Mouse (Mus musculus) embryonic fibroblast, embryonic 13.5 days (primary cell): ENCODE data around the gene Fstl4. TPM values are rescaled to one million over a fixed set of nuclear protein-coding genes. Genes with fewer than 3 reads are reported as not detected.

Experiments used
- H3K27ac ChIP-seq: 2 replicates; pipeline ENCODE4 v1.5.1; 2012; ENCODE audit warnings: low read length, control low read depth, inconsistent platforms; ENCODE audit not compliant: insufficient read depth
- H3K4me1 ChIP-seq: 2 replicates; pipeline ENCODE4 v1.6.1; 2011; ENCODE audit warnings: low read length; ENCODE audit not compliant: control insufficient read depth, insufficient read depth
- H3K4me3 ChIP-seq: 2 replicates; pipeline ENCODE4 v1.5.1; 2011; ENCODE audit warnings: mild to moderate bottlenecking, control low read depth, low read length; ENCODE audit not compliant: insufficient read depth
- CTCF ChIP-seq: IDR thresholded peaks from 2 replicates; pipeline ENCODE4 v1.5.1; 2011; ENCODE audit warnings: mild to moderate bottlenecking, control low read depth, low read length, moderate library complexity, borderline replicate concordance; ENCODE audit not compliant: insufficient read depth
- POLR2A ChIP-seq: IDR thresholded peaks from 2 replicates; pipeline ENCODE4 v1.6.1; 2011; ENCODE audit warnings: low read depth, mild to moderate bottlenecking, control low read depth, low read length, moderate library complexity
- polyA plus RNA-seq: library from polyadenylated mRNA; stranded (reverse); fragments of >200 nt; gene quantifications from 2 replicates; pipeline ENCODE4 v1.2.4, GENCODE M21; 2011; ENCODE audit warnings: low read depth; ENCODE audit not compliant: missing spikeins, insufficient read length

The Fstl4 gene
- polyA plus RNA-seq, 1 experiment = 0.74 TPM

DNA sequence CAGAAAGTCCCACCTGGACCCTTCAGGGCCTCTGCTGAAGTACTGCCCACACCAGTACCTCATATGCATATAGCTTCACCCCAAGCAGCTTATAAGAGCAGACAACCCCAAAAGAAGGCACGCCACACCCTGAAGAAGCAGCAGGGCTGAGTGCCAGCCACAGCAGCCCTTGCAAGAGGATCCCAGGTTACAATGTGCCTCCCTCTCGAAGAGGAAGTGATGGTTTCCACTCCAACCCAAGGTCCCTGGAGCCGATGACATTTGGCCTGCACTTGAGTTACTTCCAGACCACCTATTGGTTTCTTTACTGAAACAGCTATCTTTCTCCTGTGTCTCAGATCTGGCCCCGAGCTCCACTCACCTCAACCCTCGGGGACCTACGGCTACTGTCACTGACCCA is 373.8 kb downstream of the Fstl4 start:
- TF ChIP-seq POLR2A = no peak
- no peak for TF ChIP-seq CTCF
- Histone ChIP-seq H3K4me3 (no peak overlapping the region), H3K27ac (no peak overlapping the region), H3K4me1 (no peaks in the 10 kb centered on the region)

DNA sequence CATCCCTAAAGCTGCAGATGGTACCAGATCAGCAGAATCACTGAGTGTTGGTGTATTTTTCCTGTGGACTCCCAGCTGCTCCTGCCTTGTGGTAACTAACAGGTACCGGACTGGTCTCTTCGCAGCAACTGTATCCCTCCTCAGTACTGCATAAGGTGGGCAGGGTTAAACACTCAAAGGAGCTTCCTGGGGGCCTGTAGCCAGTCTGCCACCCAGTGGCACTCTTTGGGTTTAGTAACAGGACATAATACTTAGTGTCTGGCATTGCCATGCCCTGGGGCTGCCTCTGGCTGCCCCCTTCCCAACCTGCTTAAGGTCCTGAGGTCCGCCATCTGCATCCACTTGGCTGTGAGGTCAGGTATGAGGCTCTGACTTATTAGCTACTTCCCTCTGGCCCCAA is 375.2 kb downstream of the Fstl4 start:
- Histone ChIP-seq H3K27ac (no peak overlapping the region), H3K4me1 (no peaks in the 10 kb centered on the region), H3K4me3 (no peak overlapping the region)
- TF ChIP-seq CTCF = no peak
- no peak for TF ChIP-seq POLR2A

DNA sequence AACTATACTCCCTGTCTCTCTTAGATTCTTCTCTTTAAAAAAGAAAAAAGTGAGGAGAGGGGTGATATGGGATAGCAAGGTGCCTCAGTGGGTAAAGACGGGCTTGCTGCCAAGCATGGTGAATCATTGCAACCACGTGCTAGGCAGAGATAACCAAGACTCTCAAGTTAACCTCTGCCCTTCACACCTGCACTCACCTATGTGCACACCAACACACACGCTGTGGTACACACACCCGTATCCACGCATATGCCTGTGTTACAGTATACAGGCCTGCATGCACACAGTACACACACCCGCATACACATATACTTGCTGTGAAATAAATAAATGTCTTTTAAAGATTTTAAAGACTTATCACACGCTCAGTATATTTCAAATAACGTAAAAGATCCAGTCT is 375.8 kb downstream of the Fstl4 start:
- Histone ChIP-seq H3K27ac (no peak overlapping the region), H3K4me3 (no peak overlapping the region), H3K4me1 (no peaks in the 10 kb centered on the region)
- TF ChIP-seq POLR2A = no peak

DNA sequence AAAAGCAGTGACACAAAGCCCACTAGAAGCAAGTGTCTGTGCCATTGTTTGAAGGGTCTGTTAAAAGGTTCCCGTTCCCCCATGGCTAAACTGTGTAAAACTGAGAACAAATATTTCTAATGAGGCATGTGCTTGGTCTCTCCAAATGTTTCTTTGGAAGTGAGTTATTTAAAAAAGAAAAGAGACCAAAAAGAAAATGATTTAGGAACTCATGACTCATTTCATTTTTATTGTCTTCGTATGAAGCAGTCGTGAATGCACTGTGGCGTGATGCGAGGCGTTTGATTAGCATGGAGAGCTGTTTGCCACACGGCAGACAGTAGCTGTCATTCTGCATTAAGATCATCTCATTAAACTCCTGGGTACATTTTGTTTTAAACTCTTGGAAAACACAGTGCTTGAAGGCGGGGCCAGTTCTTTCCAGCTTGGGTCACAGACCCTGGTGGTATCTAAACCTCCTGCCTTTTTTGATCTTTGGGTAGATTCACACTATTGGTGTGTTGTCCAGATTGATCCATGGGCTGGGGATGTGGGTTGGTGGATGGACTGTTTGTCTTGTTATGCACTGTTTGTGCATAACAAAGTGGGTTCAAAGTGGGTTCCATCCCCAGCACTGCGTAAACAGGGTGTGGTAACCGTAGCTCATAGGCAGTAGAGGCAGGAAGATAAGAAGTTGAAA is 376.4 kb downstream of the Fstl4 start:
- H3K4me3 ChIP-seq = no peak overlapping the region
- no peak overlapping the region for H3K27ac ChIP-seq
- TF ChIP-seq CTCF (no peak), POLR2A (no peak)

DNA sequence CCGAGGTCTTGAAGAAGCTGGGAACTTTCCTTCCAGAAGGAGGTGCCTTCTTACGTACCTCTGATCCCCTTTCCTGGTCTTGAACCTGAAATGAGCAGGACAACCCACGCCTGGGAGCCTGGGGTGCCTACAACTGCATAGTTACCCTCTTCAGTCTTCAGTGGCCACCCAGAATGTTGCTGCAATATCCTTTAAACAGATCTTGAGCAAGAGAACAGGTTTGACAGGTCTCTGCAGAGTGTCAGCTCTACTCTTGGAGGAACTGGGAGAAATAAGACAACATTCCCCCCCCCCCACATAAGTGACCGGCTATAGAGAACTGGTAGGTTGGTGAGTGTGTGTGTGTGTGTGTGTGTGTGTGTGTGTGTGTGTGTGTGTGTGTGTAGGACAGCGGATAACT is 379.1 kb downstream of the Fstl4 start:
- no peak overlapping the region for H3K4me3 ChIP-seq
- no peak for TF ChIP-seq CTCF
- no peak for TF ChIP-seq POLR2A
- no peak overlapping the region for H3K27ac ChIP-seq
- H3K4me1 ChIP-seq = no peaks in the 10 kb centered on the region

More for the DNA sequence above, 376.4 kb downstream of the Fstl4 start:
- H3K4me1 ChIP-seq = no peaks in the 10 kb centered on the region

DNA sequence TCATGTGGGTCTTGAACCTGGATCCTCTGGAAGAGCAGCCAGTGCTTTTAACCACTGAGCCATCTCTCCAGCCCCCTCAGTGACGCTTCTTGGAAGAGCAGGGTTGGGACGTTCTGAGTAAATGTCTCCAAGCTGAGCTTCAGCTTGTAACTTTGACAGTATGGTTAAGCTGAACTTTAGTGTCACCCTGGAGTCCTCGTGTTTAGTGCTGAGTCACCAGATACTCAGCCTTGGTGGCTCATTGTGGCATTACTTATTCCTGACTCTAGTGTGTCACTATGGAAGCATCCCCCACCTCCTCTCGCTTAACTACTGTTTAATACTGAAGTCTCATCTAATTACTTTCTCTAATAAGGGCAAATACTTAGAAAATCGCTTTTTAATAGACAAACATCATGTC is 380.1 kb downstream of the Fstl4 start:
- H3K27ac ChIP-seq = no peak overlapping the region
- TF ChIP-seq POLR2A = no peak
- no peak for TF ChIP-seq CTCF
- no peaks in the 10 kb centered on the region for H3K4me1 ChIP-seq
- no peak overlapping the region for H3K4me3 ChIP-seq

DNA sequence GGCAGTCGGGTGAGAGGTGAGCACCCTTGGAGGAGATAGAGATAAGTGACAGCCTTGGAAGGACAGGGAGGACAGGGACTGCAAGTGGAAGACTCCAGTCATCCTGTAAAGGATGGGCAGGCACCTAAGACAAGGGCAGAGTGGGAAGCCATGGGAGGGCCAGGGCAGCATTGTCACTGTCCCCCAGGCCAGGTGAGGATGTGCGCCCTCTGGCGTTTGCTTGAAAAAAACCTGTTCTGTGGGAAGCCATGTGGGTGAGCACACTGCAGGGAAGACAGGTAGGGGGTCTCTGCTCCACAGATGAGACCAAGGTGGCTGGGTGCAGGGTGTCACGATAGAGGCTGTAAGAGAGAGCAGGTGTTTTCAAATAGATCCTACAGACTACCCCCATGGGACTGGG is 381.9 kb downstream of the Fstl4 start:
- no peak overlapping the region for H3K27ac ChIP-seq
- no peaks in the 10 kb centered on the region for H3K4me1 ChIP-seq
- TF ChIP-seq POLR2A (no peak), CTCF (peak; percentile 55)
- H3K4me3 ChIP-seq = no peak overlapping the region

DNA sequence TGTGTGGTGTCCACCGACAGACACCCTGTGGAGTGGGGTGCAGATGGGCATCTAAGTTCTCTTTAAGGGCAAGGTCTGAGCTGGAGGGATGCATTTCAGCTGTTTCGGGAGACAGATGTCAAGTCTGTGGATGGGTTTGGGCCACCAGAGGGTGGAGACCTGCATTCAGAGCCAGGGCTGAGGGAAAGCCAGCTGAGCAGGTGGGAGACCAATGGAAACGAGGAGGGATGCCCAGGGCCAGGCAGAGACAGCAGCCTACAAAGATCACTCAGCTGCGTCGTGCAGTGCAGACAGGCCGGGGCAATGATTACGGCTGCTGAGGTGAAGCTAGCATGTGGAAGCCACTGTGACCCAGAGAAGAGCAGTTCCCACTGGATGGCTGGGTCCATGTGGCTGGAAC is 392.0 kb downstream of the Fstl4 start:
- no peak for TF ChIP-seq POLR2A
- no peak for TF ChIP-seq CTCF
- no peak overlapping the region for H3K4me3 ChIP-seq
- H3K4me1 ChIP-seq = peaks cover 6% of the 10 kb centered on the region; the same call in 1 of the 2 replicates
- no peak overlapping the region for H3K27ac ChIP-seq

DNA sequence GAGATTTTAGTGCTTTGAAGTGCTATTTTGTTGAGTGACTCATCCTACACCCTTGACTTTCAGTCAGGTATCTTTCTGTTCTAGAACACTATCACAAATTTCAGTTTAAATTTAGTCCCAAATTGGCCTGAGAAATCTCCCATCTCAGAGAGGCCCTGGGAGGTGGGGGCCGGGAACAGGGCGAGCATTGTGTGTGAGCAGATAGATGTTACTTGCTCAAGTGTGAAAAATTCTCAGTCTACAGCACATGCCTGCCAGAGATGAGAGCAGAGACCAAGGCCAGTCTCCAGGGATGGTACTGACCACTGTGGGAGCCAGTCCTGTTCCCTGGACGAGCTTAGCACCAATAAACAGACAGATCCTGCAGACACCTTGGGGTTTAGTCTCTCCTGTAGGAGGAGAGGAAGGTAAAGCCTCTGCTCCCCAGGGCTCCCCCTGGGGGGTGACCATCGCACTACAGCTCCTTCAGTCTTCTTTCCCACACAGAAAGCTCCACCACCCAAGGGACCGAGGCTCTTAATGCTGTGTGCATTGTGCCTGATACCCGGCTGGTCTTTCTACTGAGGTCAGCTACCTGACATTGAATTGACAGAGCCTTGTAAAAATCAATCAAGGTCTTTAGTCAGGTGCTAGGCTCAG is 393.3 kb downstream of the Fstl4 start:
- TF ChIP-seq POLR2A = no peak
- TF ChIP-seq CTCF = no peak
- Histone ChIP-seq H3K4me1 (peaks cover 6% of the 10 kb centered on the region; the same call in 1 of the 2 replicates), H3K27ac (no peak overlapping the region), H3K4me3 (no peak overlapping the region)

DNA sequence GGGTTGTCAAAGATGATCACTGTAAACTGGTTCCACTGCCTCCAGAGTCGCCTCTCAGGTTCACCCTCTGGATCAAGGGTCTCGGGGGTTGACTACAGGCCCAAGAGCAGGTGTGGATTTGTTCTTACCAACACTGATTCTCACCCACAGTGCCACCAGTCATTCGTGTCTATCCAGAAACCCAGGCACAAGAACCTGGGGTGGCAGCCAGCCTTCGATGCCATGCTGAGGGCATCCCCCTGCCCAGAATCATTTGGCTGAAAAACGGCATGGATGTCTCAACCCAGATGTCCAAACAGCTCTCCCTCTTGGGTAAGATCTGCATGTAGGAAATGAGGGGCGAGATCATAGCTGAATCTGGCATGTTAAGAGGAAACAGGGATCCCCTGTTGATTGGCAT is 398.0 kb downstream of the Fstl4 start:
- Histone ChIP-seq H3K4me1 (no peaks in the 10 kb centered on the region), H3K4me3 (no peak overlapping the region), H3K27ac (no peak overlapping the region)
- TF ChIP-seq CTCF = no peak
- TF ChIP-seq POLR2A = no peak

DNA sequence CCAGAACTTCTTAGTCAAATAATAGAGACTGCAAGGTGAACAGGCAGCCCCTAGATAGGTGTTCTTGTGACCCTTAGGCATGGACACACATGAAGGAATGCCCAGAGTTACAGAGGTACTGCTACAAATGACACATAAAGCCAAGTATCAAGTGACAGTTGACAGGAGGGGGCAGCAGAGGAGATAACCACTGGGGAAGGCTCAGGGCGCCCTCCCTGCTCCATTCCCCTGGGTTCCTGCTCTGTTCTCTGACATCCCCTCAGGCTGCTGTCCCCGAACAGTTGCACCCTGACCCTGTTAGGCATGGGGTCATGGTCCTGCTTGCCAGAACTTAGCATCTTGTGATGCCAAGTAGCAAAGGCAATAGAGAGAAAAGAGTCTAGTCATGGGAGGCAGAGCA is 402.0 kb downstream of the Fstl4 start:
- Histone ChIP-seq H3K4me1 (no peaks in the 10 kb centered on the region), H3K4me3 (no peak overlapping the region), H3K27ac (no peak overlapping the region)
- TF ChIP-seq POLR2A = no peak
- no peak for TF ChIP-seq CTCF
